Mouse (Mus musculus) testis, adult 2 months (tissue): ENCODE data around the gene Cntln.

Experiments
- CTCF ChIP-seq: fragments of 200-500 bp; IDR thresholded peaks from 2 replicates; pipeline ENCODE4 v1.5.1; 2012; ENCODE audit warnings: low read depth, mild to moderate bottlenecking, inconsistent platforms, low read length, moderate library complexity; ENCODE audit not compliant: control insufficient read depth, insufficient read depth, insufficient replicate concordance
- POLR2A ChIP-seq: fragments of 200-500 bp; IDR thresholded peaks from 2 replicates; pipeline ENCODE4 v1.6.1; 2012; ENCODE audit warnings: low read depth, mild to moderate bottlenecking, inconsistent platforms, low read length, moderate library complexity; ENCODE audit not compliant: control insufficient read depth

DNA sequence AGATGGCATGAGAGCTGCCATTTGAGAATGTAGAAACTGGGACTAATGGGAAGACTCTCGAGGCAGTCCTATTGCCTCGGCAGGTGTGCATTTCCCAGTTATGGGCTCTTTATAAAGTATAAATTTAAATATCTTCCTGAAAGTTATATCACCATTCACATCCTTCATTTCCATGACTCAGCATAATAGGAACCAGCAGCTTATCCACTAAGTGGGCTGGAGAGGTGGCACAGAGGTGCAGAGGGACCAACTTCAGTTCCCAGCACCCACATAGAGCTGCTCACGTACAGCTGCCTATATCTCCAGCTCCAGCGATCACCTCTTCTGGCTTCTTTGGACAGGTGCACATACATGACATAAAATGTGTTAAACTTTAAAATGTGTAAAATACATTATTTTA lies 218.1 kb downstream of the Cntln start:
- no peak for TF ChIP-seq CTCF
- TF ChIP-seq POLR2A = no peak
